Mouse (Mus musculus) liver, embryonic 14.5 days (tissue): ENCODE results near the gene Eif2s3x. TPM values are rescaled to one million over a fixed set of nuclear protein-coding genes. Genes with fewer than 3 reads are reported as not detected.

ENCODE experiments used
- ATAC-seq: fragments of 200-750 bp; cut with Nextera tagmentation; 2 replicates; pipeline ENCODE4 v1.8.0; 2017; ENCODE audit warnings: moderate number of reproducible peaks, mild to moderate bottlenecking, moderate library complexity; ENCODE audit not compliant: insufficient read depth
- DNase-seq, 3 experiments: peaks; one replicate each; pipeline ENCODE4 v3.0.0-alpha.2; 2012 to 2013; ENCODE audit warnings: low read depth in 3 of 3, low spot score in 3 of 3
- H3K27ac ChIP-seq: fragments of 300-500 bp; sonication (generic); 2 replicates; pipeline ENCODE4 v1.5.1; 2014; ENCODE audit warnings: moderate library complexity, mild to moderate bottlenecking, control low read depth, inconsistent platforms
- H3K27me3 ChIP-seq: fragments of 300-500 bp; sonication (generic); 2 replicates; pipeline ENCODE4 v1.6.1; 2014; ENCODE audit warnings: mild to moderate bottlenecking, low read length, moderate library complexity; ENCODE audit not compliant: control insufficient read depth, insufficient read depth
- H3K36me3 ChIP-seq: fragments of 300-500 bp; sonication (generic); replicated peaks from 2 replicates; pipeline ENCODE4 v1.6.1; 2014; ENCODE audit warnings: low read depth; ENCODE audit not compliant: control insufficient read depth, insufficient read depth
- H3K4me1 ChIP-seq, 2 experiments: fragments of 200-500 bp in 1 of 2; fragments of 300-500 bp in 1 of 2; sonication (generic) in 1 of 2; replicated peaks; 2 replicates each; pipeline ENCODE4 v1.6.1; 2012 to 2014; ENCODE audit warnings: antibody characterized with exemption in 1 of 2, inconsistent platforms in 1 of 2, low read length in 1 of 2; ENCODE audit not compliant: control insufficient read depth in 2 of 2, insufficient read depth in 2 of 2
- H3K4me2 ChIP-seq: fragments of 300-500 bp; sonication (generic); 2 replicates; pipeline ENCODE4 v1.6.1; 2014; ENCODE audit warnings: low read depth, mild to moderate bottlenecking, control low read depth, moderate library complexity
- H3K4me3 ChIP-seq, 2 experiments: fragments of 200-500 bp in 1 of 2; fragments of 300-500 bp in 1 of 2; sonication (generic) in 1 of 2; 2 replicates each; pipeline ENCODE4 v1.5.1; 2012 to 2014; ENCODE audit warnings: low read depth in 2 of 2, low read length in 2 of 2, mild to moderate bottlenecking in 2 of 2, control low read depth in 1 of 2, inconsistent platforms in 1 of 2, moderate library complexity in 1 of 2; ENCODE audit not compliant: insufficient read depth in 1 of 2
- H3K9ac ChIP-seq: fragments of 300-500 bp; sonication (generic); replicated peaks from 2 replicates; pipeline ENCODE4 v1.6.1; 2014; ENCODE audit warnings: mild to moderate bottlenecking, control low read depth, moderate library complexity
- H3K9me3 ChIP-seq: fragments of 300-500 bp; sonication (generic); 2 replicates; pipeline ENCODE4 v1.6.1; 2016; ENCODE audit warnings: low read length, mixed read lengths; ENCODE audit not compliant: control insufficient read depth
- CTCF ChIP-seq: IDR thresholded peaks from 2 replicates; pipeline ENCODE4 v1.5.1; 2016; ENCODE audit warnings: antibody characterized with exemption, low read depth, control low read depth
- EP300 ChIP-seq: IDR thresholded peaks from 2 replicates; pipeline ENCODE4 v1.6.1; 2016; ENCODE audit warnings: antibody characterized with exemption, low read depth
- WGBS: fragments of 180-500 bp; shearing (Covaris S2); extraction: QIAGEN DNeasy Blood & Tissue Kit; methylation state at CpG from one replicate; pipeline ENCODE4 v1.1.7; 2014; ENCODE audit not compliant: insufficient replicate concordance; 5-methylcytosine and 5-hydroxymethylcytosine counted together
- polyA plus RNA-seq, 2 experiments: library from polyadenylated mRNA; depleted of rRNA in 1 of 2; stranded (reverse) in 1 of 2; unstranded in 1 of 2; fragments of >200 nt; fragmentation: Nextera tagmentation in 1 of 2; extraction: Ambion mirVana in 1 of 2; gene quantifications; 2 replicates each; pipeline versions ENCODE4 v1.2.1 to v1.2.3; 2012 to 2014

Gene Eif2s3x
- polyA plus RNA-seq, 2 experiments = 38.6 to 40.4 TPM

DNA sequence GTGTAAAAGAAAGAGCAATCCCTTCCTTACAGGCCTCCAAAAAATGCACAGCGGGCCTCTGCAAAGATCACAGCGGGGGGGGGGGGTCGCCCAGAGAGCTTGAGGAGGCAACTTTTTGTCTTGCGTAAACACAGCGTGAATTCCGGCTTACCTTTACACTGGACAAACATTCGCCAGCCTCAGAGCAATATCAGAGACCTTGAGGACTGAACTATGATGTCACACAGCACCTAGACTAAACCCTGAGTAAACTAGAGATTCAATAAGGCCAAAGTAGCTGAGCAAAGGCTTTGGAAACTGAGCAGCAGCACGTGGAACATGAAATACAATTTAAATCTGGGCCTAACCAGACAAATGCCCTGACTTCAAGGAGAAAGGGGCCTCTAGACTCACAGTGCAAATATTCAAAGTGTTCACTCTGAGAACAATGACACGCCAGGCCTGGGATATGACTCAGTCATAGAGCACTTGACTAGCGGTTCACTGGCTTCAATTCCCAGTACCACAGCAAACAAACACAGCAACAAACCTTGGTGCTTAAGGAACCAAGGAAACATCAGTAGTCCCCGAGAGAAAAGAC, 60.3 kb downstream of the Eif2s3x start:
- DNase-seq (no peak), ATAC-seq (no peak)
- no peak for TF ChIP-seq EP300
- TF ChIP-seq CTCF = no peak
- H3K9me3 ChIP-seq = no peaks in the 10 kb centered on the region
- H3K27me3 ChIP-seq = peaks cover 2% of the 10 kb centered on the region; the same call in 1 of the 2 replicates
- H3K9ac ChIP-seq = no peak overlapping the region
- H3K4me3 ChIP-seq = no peak overlapping the region
- H3K36me3 ChIP-seq = no peaks in the 10 kb centered on the region
- no peak overlapping the region for H3K27ac ChIP-seq
- 0 out of 4 replicates have a peak, but pooled peaks cover 0 to 3% of the 10 kb centered on the region in 2 experiments for H3K4me1 ChIP-seq
- WGBS = 53% methylated on average over 9 of the region's 11 CpGs
- no peak overlapping the region for H3K4me2 ChIP-seq

DNA sequence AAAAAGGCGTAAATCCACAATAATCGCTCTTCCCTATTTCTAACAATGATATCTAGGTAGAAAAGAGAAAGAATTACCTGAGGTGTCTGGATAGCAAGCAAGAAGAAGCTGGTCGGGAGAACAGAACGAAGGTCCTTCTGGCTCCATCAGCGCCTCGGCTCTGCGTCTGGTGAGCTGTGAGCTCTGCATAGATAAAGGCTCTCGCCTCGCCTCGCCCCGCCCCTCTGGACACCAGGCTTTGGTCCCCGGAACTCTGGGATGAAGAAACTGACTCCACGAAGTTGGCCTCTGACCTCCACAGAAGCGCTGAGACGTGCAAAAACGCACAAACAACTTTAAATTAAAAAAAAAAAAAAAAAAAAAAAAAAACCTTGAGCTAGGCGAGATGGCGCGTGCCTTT, 62.2 kb downstream of the Eif2s3x start:
- DNase-seq (no peak), ATAC-seq (no peak)
- no peak for TF ChIP-seq CTCF
- TF ChIP-seq EP300 = no peak
- H3K4me1 ChIP-seq = 0 out of 4 replicates have a peak, but pooled peaks cover 0 to 3% of the 10 kb centered on the region in 2 experiments
- H3K9me3 ChIP-seq = no peaks in the 10 kb centered on the region
- H3K36me3 ChIP-seq = no peaks in the 10 kb centered on the region
- H3K9ac ChIP-seq = no peak overlapping the region
- no peak overlapping the region for H3K4me2 ChIP-seq
- 64% methylated on average over 19 of the region's 19 CpGs for WGBS
- no peak overlapping the region for H3K4me3 ChIP-seq
- H3K27ac ChIP-seq = no peak overlapping the region
- peaks cover 5% of the 10 kb centered on the region; the same call in 1 of the 2 replicates for H3K27me3 ChIP-seq

DNA sequence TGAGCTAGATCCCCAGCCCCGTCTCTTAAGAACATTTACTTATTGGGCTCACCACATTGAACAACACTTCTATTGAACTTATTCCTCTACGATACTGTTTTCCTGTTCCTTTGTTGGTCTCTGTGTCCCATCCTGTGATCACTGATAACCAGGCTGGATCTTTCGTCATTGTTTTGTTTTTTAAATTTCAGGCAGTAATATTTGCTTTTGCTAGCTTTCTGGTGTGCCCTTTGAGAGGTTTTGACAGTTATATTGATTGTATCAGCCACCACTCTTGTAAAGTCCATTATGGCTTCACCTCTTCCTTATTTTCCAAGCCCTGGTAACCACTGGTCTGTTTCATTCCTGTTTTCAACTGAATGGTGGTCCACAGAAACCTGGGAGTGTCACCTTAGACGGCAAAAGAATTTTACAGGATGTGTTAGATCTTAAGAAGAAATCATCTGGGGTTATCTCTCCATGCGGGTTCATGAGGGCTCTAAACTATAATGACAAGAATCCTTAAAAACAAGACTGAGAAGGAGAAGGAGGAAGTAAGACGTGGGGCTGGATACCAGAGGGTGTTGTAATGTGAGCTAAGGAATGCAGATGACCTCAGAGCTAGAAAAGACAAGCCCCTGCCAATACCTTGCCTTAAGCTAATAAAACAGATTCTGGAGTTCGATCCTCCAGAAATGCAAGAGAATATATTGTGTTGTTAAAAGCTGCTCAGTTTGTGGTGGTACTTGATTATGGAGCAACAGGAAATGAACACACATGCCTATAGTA, 70.5 kb downstream of the Eif2s3x start:
- no peak overlapping the region for H3K4me3 ChIP-seq
- peaks cover 7% of the 10 kb centered on the region; the same call in 1 of the 2 replicates for H3K27me3 ChIP-seq
- H3K4me1 ChIP-seq = no peaks in the 10 kb centered on the region
- no peak overlapping the region for H3K27ac ChIP-seq
- no peak for TF ChIP-seq EP300
- TF ChIP-seq CTCF = no peak
- no peak overlapping the region for H3K9ac ChIP-seq
- no peaks in the 10 kb centered on the region for H3K9me3 ChIP-seq
- DNase-seq = no peak
- no peak for ATAC-seq
- no peaks in the 10 kb centered on the region for H3K36me3 ChIP-seq
- 36% methylated on average over 7 of the region's 7 CpGs for WGBS
- no peak overlapping the region for H3K4me2 ChIP-seq

DNA sequence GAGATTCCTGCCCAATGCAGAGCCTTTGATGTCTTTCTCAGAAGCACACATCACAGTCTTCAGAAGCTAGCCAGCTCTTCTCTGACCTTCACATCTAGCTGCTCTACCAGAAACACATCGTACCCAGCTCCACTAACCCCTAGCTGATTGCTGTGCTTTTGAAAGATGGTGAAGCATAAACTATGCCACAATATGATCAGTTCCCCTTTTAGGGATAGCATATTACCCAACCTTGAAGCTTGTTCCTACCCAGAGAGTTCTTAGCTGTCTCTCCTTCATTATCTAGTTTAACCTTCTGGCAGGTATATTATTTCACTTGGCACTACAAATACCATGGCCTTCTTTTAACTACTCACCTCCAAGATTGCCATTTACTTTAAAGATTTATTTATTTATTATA, 72.6 kb downstream of the Eif2s3x start:
- 59% methylated on average over 1 of the region's 1 CpGs for WGBS
- H3K9me3 ChIP-seq = no peaks in the 10 kb centered on the region
- H3K4me3 ChIP-seq = no peak overlapping the region
- no peak overlapping the region for H3K27ac ChIP-seq
- no peak for DNase-seq
- TF ChIP-seq CTCF (no peak), EP300 (no peak)
- H3K9ac ChIP-seq = no peak overlapping the region
- H3K4me1 ChIP-seq = no peaks in the 10 kb centered on the region
- ATAC-seq = no peak
- H3K4me2 ChIP-seq = no peak overlapping the region
- peaks cover 4% of the 10 kb centered on the region; the same call in 1 of the 2 replicates for H3K27me3 ChIP-seq
- H3K36me3 ChIP-seq = no peaks in the 10 kb centered on the region

Other genes starting within 250 kb of the Eif2s3x start
- gene AU015836, start 244.2 kb downstream of the Eif2s3x start, polyA plus RNA-seq (2012; rRNA removed) = 1.3 and 1.6 TPM in 2 replicates
- gene AU015836, start 244.2 kb downstream of the Eif2s3x start, polyA plus RNA-seq (2014; fragmentation: Nextera tagmentation; extraction: Ambion mirVana) = 0.47 and 0.71 TPM in 2 replicates
- gene Zfx, start 89.2 kb downstream of the Eif2s3x start, polyA plus RNA-seq (2012; rRNA removed) = 2.6 and 4.1 TPM in 2 replicates
- gene Zfx, start 89.2 kb downstream of the Eif2s3x start, polyA plus RNA-seq (2014; fragmentation: Nextera tagmentation; extraction: Ambion mirVana) = 12.9 and 13.8 TPM in 2 replicates
- gene Klhl15, start 21.7 kb upstream of the Eif2s3x start, polyA plus RNA-seq (2012; rRNA removed) = 1.6 and 1.9 TPM in 2 replicates
- gene Klhl15, start 21.7 kb upstream of the Eif2s3x start, polyA plus RNA-seq (2014; fragmentation: Nextera tagmentation; extraction: Ambion mirVana) = 3.7 and 3.8 TPM in 2 replicates
- gene Fam90a1b, start 153.9 kb upstream of the Eif2s3x start, polyA plus RNA-seq (2012; rRNA removed) = 0.01 TPM in 1 of 2 replicates, not detected in the other
- gene Fam90a1b, start 153.9 kb upstream of the Eif2s3x start, polyA plus RNA-seq (2014; fragmentation: Nextera tagmentation; extraction: Ambion mirVana) = 0.08 TPM in 1 of 2 replicates, not detected in the other
- gene Apoo, start 154.3 kb upstream of the Eif2s3x start, polyA plus RNA-seq (2012; rRNA removed) = 7.2 and 10.4 TPM in 2 replicates
- gene Apoo, start 154.3 kb upstream of the Eif2s3x start, polyA plus RNA-seq (2014; fragmentation: Nextera tagmentation; extraction: Ambion mirVana) = 50.5 and 59.2 TPM in 2 replicates